ENCODE assay signal across 9 mouse cellular contexts in genomic region chr2:93537385-93537967, GRCm38 (mm10). TPM values are rescaled to one million over a fixed set of nuclear protein-coding genes. Genes with fewer than 3 reads are reported as not detected.
DNase-seq lines count a peak whose midpoint lies in the region; ATAC-seq and TF ChIP-seq lines count a peak whose summit lies in the region.
"Had no signal": no experiment of that assay in that cellular context is flagged by ENCODE, and none has a peak within 500 bp of the region (broad histone marks: within the 10 kb centered on the region; RNA-seq: fewer than 3 reads in every experiment).

No protein-coding gene starts in this region.

- H3K9ac ChIP-seq in hindbrain, embryonic 12.5 days, result no peak overlapping the region

- peak; percentile 66 for TF ChIP-seq CTCF in layer of hippocampus, adult 2 months (conservative IDR thresholded peaks at IDR 0.05)

- H3K4me3 ChIP-seq in layer of hippocampus, adult 2 months, result no peak overlapping the region
- no peak overlapping the region for H3K4me3 ChIP-seq in hindbrain, embryonic 12.5 days

- peaks cover 8% of the 10 kb centered on the region for H3K4me1 ChIP-seq in hindbrain, embryonic 12.5 days

- no peak overlapping the region for H3K27ac ChIP-seq in layer of hippocampus, adult 2 months
- H3K27ac ChIP-seq in hindbrain, embryonic 12.5 days, result no peak overlapping the region

- H3K4me2 ChIP-seq in hindbrain, embryonic 12.5 days (replicated peaks), result no peak overlapping the region

- H3K9me3 ChIP-seq in hindbrain, embryonic 12.5 days (replicated peaks), result no peaks in the 10 kb centered on the region

- DNase-seq in layer of hippocampus, adult 2 months (ENCODE audit: low spot score in 2 of 2), result peak; percentile 4 to 10
- no peak for DNase-seq in layer of hippocampus, adult 9-11 months
- peak; percentile 20 for DNase-seq in R1 (ENCODE audit: low read depth, low spot score)
- peak; percentile 5 for DNase-seq in splenic B cell, adult 2 months (ENCODE audit: low read depth, low spot score)
- DNase-seq in left cerebral cortex, adult 9 months (ENCODE audit: low spot score in 2 of 2), result no peak
- DNase-seq: adrenal gland, adult 8-10 months had no signal

- H3K27me3 ChIP-seq in hindbrain, embryonic 12.5 days, result no peaks in the 10 kb centered on the region
- no peaks in the 10 kb centered on the region for H3K27me3 ChIP-seq in splenic B cell, adult 2 months (ENCODE audit: control insufficient read depth, insufficient read depth, low read length, poor library complexity, severe bottlenecking)

- WGBS in hindbrain, embryonic 12.5 days, result 51% methylated on average over 3 of the region's 3 CpGs

- no peaks in the 10 kb centered on the region for H3K36me3 ChIP-seq in hindbrain, embryonic 12.5 days
- H3K36me3 ChIP-seq in splenic B cell, adult 2 months (ENCODE audit: control insufficient read depth, insufficient read depth, low read length, poor library complexity, severe bottlenecking), result no peaks in the 10 kb centered on the region

- peak; percentile 56; the same call in 1 of the 2 replicates for ATAC-seq in hindbrain, embryonic 12.5 days (ENCODE audit: low FRiP score)
- ATAC-seq in megakaryocyte, adult 5-6 weeks (ENCODE audit: poor library complexity, severe bottlenecking), result no peak

RNA-seq across cellular contexts. Expression of gene Gm10803, which starts 22.9 kb away (rescaled TPM):
- total RNA-seq in layer of hippocampus, adult 2 months (2021), result not detected
- not detected in 2 replicates for polyA plus RNA-seq in hindbrain, embryonic 12.5 days (2016; fragmentation: Nextera tagmentation; extraction: Ambion mirVana)
- total RNA-seq in megakaryocyte, adult 5-6 weeks (2015), result not detected in 2 replicates
- total RNA-seq in megakaryocyte, adult 5-6 weeks (2017), result not detected in 2 replicates
- total RNA-seq: adrenal gland, adult 8-10 months had no signal
- polyA plus RNA-seq: embryonic facial prominence, embryonic 11.5 days had no signal

Comparison
In these comparisons a context has a peak if more than half of its experiments do, and no peak if none do; other contexts are left out.
1. DNase-seq: peak in layer of hippocampus, adult 2 months (2 of 2), R1 (single experiment) and splenic B cell, adult 2 months (single experiment); none in layer of hippocampus, adult 9-11 months (single experiment) and left cerebral cortex, adult 9 months (0 of 2).